Mouse (Mus musculus): ENCODE measurements around the gene Ttc22. TPM values are rescaled to one million over a fixed set of nuclear protein-coding genes. Genes with fewer than 3 reads are reported as not detected.

Gene Ttc22
- 1 to 10 TPM in 1 of 2 experiments, under 1 TPM in 1; 0.27 to 2.0 TPM for polyA plus RNA-seq (2017; shearing (Covaris generic))

DNA sequence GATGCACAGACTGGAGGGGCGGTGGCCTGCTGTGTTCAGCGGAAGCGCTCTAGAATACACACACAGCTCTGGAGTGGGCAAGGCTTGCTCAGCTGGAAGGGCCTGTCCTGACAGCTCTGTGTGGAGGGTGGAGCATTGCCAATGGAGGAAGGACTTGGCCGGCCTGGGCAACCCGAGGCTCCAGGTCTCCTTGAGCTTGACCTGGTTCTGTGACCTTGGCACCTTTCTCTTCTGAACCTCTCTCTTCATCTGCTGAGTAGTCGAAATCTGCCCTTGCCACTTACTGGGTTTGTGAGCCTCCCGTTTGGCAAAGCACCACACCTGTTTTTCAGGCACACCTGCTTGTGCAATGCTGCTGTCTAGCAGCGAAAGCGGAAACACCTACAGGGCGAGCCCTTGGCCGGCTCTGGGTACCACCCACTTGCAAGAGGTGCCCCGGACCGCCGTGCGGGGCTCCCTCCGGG, at the start of gene Ttc22:
Ttc22 (plus strand) TSS at position 403 of the 464 bp plus-strand sequence.

DNA sequence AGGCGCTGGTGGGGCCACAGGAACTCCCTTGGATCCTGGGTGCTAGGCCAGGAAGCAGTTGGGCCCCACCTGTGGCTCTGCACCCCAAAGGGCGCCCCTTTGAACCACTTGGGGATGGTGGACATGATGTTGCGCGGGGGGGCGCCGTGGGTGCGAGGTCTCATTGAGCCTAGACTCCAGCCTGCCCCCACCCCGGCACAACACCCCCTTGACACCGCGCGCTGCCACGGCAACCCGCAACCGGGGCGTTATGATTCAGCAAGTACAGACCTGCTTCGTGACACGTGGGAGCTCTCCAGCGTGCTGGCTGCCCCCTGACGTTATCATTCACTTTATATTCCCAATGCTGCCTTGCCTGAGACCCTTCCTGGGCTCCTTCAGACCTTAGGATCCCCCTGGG, 5.2 kb upstream of the Ttc22 start, which contains the start of gene Lexm:
Lexm (minus strand) TSS at position 186 of the 400 bp plus-strand sequence.

DNA sequence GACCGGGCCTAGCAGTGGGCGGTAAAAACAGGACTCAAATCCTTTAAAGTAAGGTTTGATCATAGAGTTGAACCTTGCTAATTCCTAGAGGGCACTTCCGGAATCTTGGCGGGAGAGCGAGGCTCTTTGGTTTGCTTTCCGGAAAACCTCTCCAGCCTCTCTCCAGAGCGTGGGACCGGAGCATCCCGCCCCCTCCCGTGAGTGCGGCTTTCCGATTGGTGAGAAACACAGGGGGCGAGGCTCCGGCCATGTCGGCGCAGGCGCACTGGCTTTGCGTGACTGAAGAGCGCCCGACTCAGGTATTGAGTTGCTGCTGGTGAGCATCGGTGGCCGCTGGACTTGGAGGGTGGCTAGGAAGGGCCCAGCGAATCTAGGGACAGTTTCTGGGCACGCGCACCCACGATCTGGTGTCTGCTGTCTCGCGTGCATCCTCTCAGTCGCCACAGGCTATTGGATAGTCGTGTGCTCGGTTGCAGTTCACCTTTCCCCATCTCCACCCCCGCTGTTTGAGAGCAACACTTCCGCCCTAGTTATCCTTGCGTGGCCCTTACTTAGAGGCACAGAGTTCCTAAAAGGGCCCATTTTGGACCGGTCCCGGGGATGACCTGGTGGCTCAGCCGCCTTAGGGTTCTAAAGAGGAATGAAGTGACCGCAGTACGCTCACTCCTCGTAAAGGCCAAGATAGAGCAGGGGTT, 28.7 kb downstream of the Ttc22 start, which contains the start of gene Pars2:
Pars2 (plus strand) TSS at position 237 of the 695 bp plus-strand sequence.

DNA sequence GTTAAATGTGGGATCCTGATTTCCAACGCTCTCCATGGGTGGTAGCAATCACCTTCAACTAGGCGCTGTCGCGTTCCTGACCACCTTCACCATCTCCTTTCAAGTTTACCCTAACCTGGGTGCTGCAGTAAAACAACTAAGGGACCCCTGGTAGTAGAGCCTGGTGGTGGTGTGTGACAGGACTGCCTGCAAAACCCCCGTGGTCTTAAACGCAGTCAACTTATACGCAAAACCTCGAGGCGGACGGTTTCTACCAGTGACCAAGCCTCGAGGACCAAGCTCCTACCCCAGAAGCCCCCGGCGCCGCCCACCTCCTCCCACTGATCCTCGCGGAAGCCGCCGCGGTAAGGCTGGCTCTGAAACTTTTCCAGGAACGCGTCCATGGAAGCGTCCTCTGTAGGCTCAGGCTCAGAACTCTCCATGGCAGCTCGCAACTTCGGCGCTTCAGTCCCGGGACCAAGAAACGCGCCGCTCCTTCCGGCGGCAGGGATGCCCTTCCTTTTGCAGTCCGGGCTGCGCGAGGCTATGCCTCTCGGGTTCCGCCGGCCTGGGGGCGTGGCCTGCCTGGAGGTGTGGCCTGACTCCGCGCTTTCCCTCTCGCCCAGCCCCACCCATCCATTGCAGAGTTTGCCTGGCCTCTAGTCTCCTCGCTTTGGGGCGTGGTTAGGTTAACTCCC, 56.3 kb downstream of the Ttc22 start, which contains the start of gene Ttc4:
Ttc4 (minus strand) TSS at position 503 of the 677 bp plus-strand sequence.

Other genes starting within 250 kb of the Ttc22 start
- gene Pcsk9, start 158.1 kb upstream of the Ttc22 start, polyA plus RNA-seq (2017; shearing (Covaris generic)): under 1 TPM; 0.06 to 0.18 TPM
- not detected for gene Bsnd, start 130.1 kb upstream of the Ttc22 start, polyA plus RNA-seq (2017; shearing (Covaris generic))
- gene Dhcr24, start 61.4 kb upstream of the Ttc22 start, polyA plus RNA-seq (2017; shearing (Covaris generic)): 1 to 10 TPM; 1.8 to 2.7 TPM
- 1 to 10 TPM in 1 of 2 experiments, not detected in 1; 1.2 TPM for gene Lexm, start 5.2 kb upstream of the Ttc22 start, polyA plus RNA-seq (2017; shearing (Covaris generic))
- gene Pars2, start 28.6 kb downstream of the Ttc22 start, polyA plus RNA-seq (2017; shearing (Covaris generic)): 10 to 100 TPM; 11.8 to 13.5 TPM
- gene Ttc4, start 56.5 kb downstream of the Ttc22 start, polyA plus RNA-seq (2017; shearing (Covaris generic)): 10 to 100 TPM; 66.8 to 75.7 TPM
- under 1 TPM; 0.06 to 0.42 TPM for gene Mroh7, start 108.5 kb downstream of the Ttc22 start, polyA plus RNA-seq (2017; shearing (Covaris generic))
- not detected for gene Fam151a, start 111.5 kb downstream of the Ttc22 start, polyA plus RNA-seq (2017; shearing (Covaris generic))
- 10 to 100 TPM in 1 of 2 experiments, 1 to 10 TPM in 1; 5.0 to 14.4 TPM for gene Acot11, start 182.6 kb downstream of the Ttc22 start, polyA plus RNA-seq (2017; shearing (Covaris generic))